Mouse (Mus musculus): Measurements from ENCODE around the gene Cplx2. TPM values are rescaled to one million over a fixed set of nuclear protein-coding genes. Genes with fewer than 3 reads are reported as not detected.

Gene Cplx2
- total RNA-seq, 1 experiment, result 0.67 TPM

GRCm38 (mm10) chr13:54384518-54384917, 13.4 kb downstream of the Cplx2 start:
- Histone ChIP-seq H3K9me3 (ENCODE audit: control insufficient read depth, insufficient read depth, low read depth, low read length) (no peaks in the 10 kb centered on the region), H3K4me3 (ENCODE audit: insufficient read depth in 1 of 2, low read depth in 1 of 2, low read length in 2 of 2, poor library complexity in 1 of 2, severe bottlenecking in 1 of 2) (no peak overlapping the region), H3K36me3 (ENCODE audit: control insufficient read depth, insufficient read depth, low read length, poor library complexity, severe bottlenecking) (no peaks in the 10 kb centered on the region), H3K4me1 (ENCODE audit: control insufficient read depth in 2 of 2, insufficient read depth in 2 of 2, low read length in 2 of 2, poor library complexity in 1 of 2) (peaks cover 2 to 10% of the 10 kb centered on the region in 2 experiments; a peak in 2 of 4 replicates), H3K9ac (ENCODE audit: insufficient read depth, low read depth, low read length, poor library complexity, severe bottlenecking) (no peak overlapping the region), H3K27ac (ENCODE audit: insufficient read depth, low read depth, low read length, poor library complexity, severe bottlenecking) (no peak overlapping the region)
- DNase-seq (ENCODE audit: low read depth, low spot score), result no peak
- TF ChIP-seq CHD2 (IDR thresholded peaks at IDR 0.05; ENCODE audit: low read depth, low read length) (no peak), HCFC1 (IDR thresholded peaks at IDR 0.05; ENCODE audit: borderline replicate concordance, insufficient read depth, low read length) (no peak), MAFK (IDR thresholded peaks at IDR 0.05; ENCODE audit: insufficient read depth, low read depth, low read length) (no peak), ZC3H11A (IDR thresholded peaks at IDR 0.05; ENCODE audit: borderline replicate concordance, low read depth, low read length) (no peak), ZNF384 (IDR thresholded peaks at IDR 0.05; ENCODE audit: low read depth, low read length) (no peak)
- in situ Hi-C loops (cut with MboI; ENCODE audit: low sequenced_read_pairs in 2 of 2, unreplicated experiment in 2 of 2), result no loop called here

GRCm38 (mm10) chr13:54385008-54386004, 14.2 kb downstream of the Cplx2 start:
- Histone ChIP-seq H3K36me3 (ENCODE audit: control insufficient read depth, insufficient read depth, low read length, poor library complexity, severe bottlenecking) (no peaks in the 10 kb centered on the region), H3K4me1 (ENCODE audit: control insufficient read depth in 2 of 2, insufficient read depth in 2 of 2, low read length in 2 of 2, poor library complexity in 1 of 2) (peaks cover 2 to 10% of the 10 kb centered on the region in 2 experiments; a peak in 2 of 4 replicates), H3K9ac (ENCODE audit: insufficient read depth, low read depth, low read length, poor library complexity, severe bottlenecking) (no peak overlapping the region), H3K4me3 (ENCODE audit: insufficient read depth in 1 of 2, low read depth in 1 of 2, low read length in 2 of 2, poor library complexity in 1 of 2, severe bottlenecking in 1 of 2) (no peak overlapping the region), H3K9me3 (ENCODE audit: control insufficient read depth, insufficient read depth, low read depth, low read length) (no peaks in the 10 kb centered on the region), H3K27ac (ENCODE audit: insufficient read depth, low read depth, low read length, poor library complexity, severe bottlenecking) (no peak overlapping the region)
- TF ChIP-seq CHD2 (IDR thresholded peaks at IDR 0.05; ENCODE audit: low read depth, low read length), result no peak
- in situ Hi-C loops (cut with MboI; ENCODE audit: low sequenced_read_pairs in 2 of 2, unreplicated experiment in 2 of 2), result no loop called here
- no peak for DNase-seq (ENCODE audit: low read depth, low spot score)

- Histone ChIP-seq H3K4me3 (ENCODE audit: insufficient read depth in 1 of 2, low read depth in 1 of 2, low read length in 2 of 2, poor library complexity in 1 of 2, severe bottlenecking in 1 of 2) (no peak overlapping the region), H3K9ac (ENCODE audit: insufficient read depth, low read depth, low read length, poor library complexity, severe bottlenecking) (no peak overlapping the region), H3K36me3 (ENCODE audit: control insufficient read depth, insufficient read depth, low read length, poor library complexity, severe bottlenecking) (no peaks in the 10 kb centered on the region), H3K4me1 (ENCODE audit: control insufficient read depth in 2 of 2, insufficient read depth in 2 of 2, low read length in 2 of 2, poor library complexity in 1 of 2) (peaks cover 0 to 2% of the 10 kb centered on the region in 2 experiments; a peak in 1 of 4 replicates), H3K27ac (ENCODE audit: insufficient read depth, low read depth, low read length, poor library complexity, severe bottlenecking) (no peak overlapping the region), H3K9me3 (ENCODE audit: control insufficient read depth, insufficient read depth, low read depth, low read length) (no peaks in the 10 kb centered on the region)
- no peak for DNase-seq (ENCODE audit: low read depth, low spot score)
- in situ Hi-C loops (cut with MboI; ENCODE audit: low sequenced_read_pairs in 2 of 2, unreplicated experiment in 2 of 2), result no loop called here
- TF ChIP-seq CHD2 (IDR thresholded peaks at IDR 0.05; ENCODE audit: low read depth, low read length) (no peak), MAFK (IDR thresholded peaks at IDR 0.05; ENCODE audit: insufficient read depth, low read depth, low read length) (no peak), HCFC1 (IDR thresholded peaks at IDR 0.05; ENCODE audit: borderline replicate concordance, insufficient read depth, low read length) (no peak), ZNF384 (IDR thresholded peaks at IDR 0.05; ENCODE audit: low read depth, low read length) (no peak), ZC3H11A (IDR thresholded peaks at IDR 0.05; ENCODE audit: borderline replicate concordance, low read depth, low read length) (no peak)
These were observed 18.9 kb downstream of the Cplx2 start for GRCm38 (mm10) chr13:54389971-54390564.

GRCm38 (mm10) chr13:54390565-54391013, 19.4 kb downstream of the Cplx2 start:
- Histone ChIP-seq H3K4me3 (ENCODE audit: insufficient read depth in 1 of 2, low read depth in 1 of 2, low read length in 2 of 2, poor library complexity in 1 of 2, severe bottlenecking in 1 of 2) (no peak overlapping the region), H3K9me3 (ENCODE audit: control insufficient read depth, insufficient read depth, low read depth, low read length) (no peaks in the 10 kb centered on the region), H3K9ac (ENCODE audit: insufficient read depth, low read depth, low read length, poor library complexity, severe bottlenecking) (no peak overlapping the region), H3K4me1 (ENCODE audit: control insufficient read depth in 2 of 2, insufficient read depth in 2 of 2, low read length in 2 of 2, poor library complexity in 1 of 2) (peaks cover 0 to 2% of the 10 kb centered on the region in 2 experiments; a peak in 1 of 4 replicates), H3K27ac (ENCODE audit: insufficient read depth, low read depth, low read length, poor library complexity, severe bottlenecking) (no peak overlapping the region), H3K36me3 (ENCODE audit: control insufficient read depth, insufficient read depth, low read length, poor library complexity, severe bottlenecking) (no peaks in the 10 kb centered on the region)
- TF ChIP-seq CHD2 (IDR thresholded peaks at IDR 0.05; ENCODE audit: low read depth, low read length) (no peak), ZC3H11A (IDR thresholded peaks at IDR 0.05; ENCODE audit: borderline replicate concordance, low read depth, low read length) (no peak), HCFC1 (IDR thresholded peaks at IDR 0.05; ENCODE audit: borderline replicate concordance, insufficient read depth, low read length) (no peak), MAFK (IDR thresholded peaks at IDR 0.05; ENCODE audit: insufficient read depth, low read depth, low read length) (no peak), ZNF384 (IDR thresholded peaks at IDR 0.05; ENCODE audit: low read depth, low read length) (no peak)
- DNase-seq (ENCODE audit: low read depth, low spot score), result no peak
- in situ Hi-C loops (cut with MboI; ENCODE audit: low sequenced_read_pairs in 2 of 2, unreplicated experiment in 2 of 2), result no loop called here

All from ES-E14 (cell line).